Mouse (Mus musculus) liver, adult 2 months (tissue): ENCODE data around the gene Eif2b1. TPM values are rescaled to one million over a fixed set of nuclear protein-coding genes. Genes with fewer than 3 reads are reported as not detected.
A peak's percentile ranks its signal among the peaks of the same experiment; 100 is the strongest.

Source experiments
- DNase-seq: peaks from one replicate; pipeline ENCODE4 v3.0.0-alpha.2; 2011; ENCODE audit warnings: low read depth, low spot score; ENCODE audit errors: extremely low read depth
- H3K27ac ChIP-seq: fragments of 200-500 bp; replicated peaks from 2 replicates; pipeline ENCODE4 v1.5.1; 2012; ENCODE audit warnings: low read depth, mild to moderate bottlenecking, control low read depth, inconsistent platforms, low read length; ENCODE audit not compliant: insufficient read depth
- H3K27me3 ChIP-seq: fragments of 200-500 bp; 2 replicates; pipeline ENCODE4 v1.6.1; 2012; ENCODE audit warnings: mild to moderate bottlenecking, moderate library complexity, low read length, inconsistent platforms; ENCODE audit not compliant: control insufficient read depth, insufficient read depth
- H3K36me3 ChIP-seq: fragments of 200-500 bp; 2 replicates; pipeline ENCODE4 v1.6.1; 2012; ENCODE audit warnings: low read length, inconsistent platforms; ENCODE audit not compliant: control insufficient read depth, insufficient read depth
- H3K4me1 ChIP-seq: fragments of 200-500 bp; 2 replicates; pipeline ENCODE4 v1.6.1; 2011; ENCODE audit warnings: low read length; ENCODE audit not compliant: control insufficient read depth, insufficient read depth
- H3K4me3 ChIP-seq: fragments of 200-500 bp; 2 replicates; pipeline ENCODE4 v1.5.1; 2011; ENCODE audit warnings: low read depth, mild to moderate bottlenecking, control low read depth, low read length, moderate library complexity; ENCODE audit not compliant: insufficient read depth
- H3K79me2 ChIP-seq: fragments of 200-500 bp; 2 replicates; pipeline ENCODE4 v1.6.1; 2012; ENCODE audit warnings: inconsistent platforms, mild to moderate bottlenecking, low read length, moderate library complexity; ENCODE audit not compliant: control insufficient read depth, insufficient read depth
- H3K9ac ChIP-seq: fragments of 200-500 bp; 2 replicates; pipeline ENCODE4 v1.6.1; 2012; ENCODE audit warnings: low read depth, mild to moderate bottlenecking, control low read depth, inconsistent platforms, low read length
- CTCF ChIP-seq: fragments of 200-500 bp; IDR thresholded peaks from 2 replicates; pipeline ENCODE4 v1.5.1; 2011; ENCODE audit warnings: low read depth, low read length, control low read depth
- POLR2A ChIP-seq: fragments of 200-500 bp; IDR thresholded peaks from 2 replicates; pipeline ENCODE4 v1.6.1; 2011; ENCODE audit warnings: low read length, control low read depth; ENCODE audit not compliant: insufficient read depth; ENCODE audit errors: extremely low read depth
- WGBS: fragments of 180-500 bp; shearing (Covaris S2); methylation state at CpG from one replicate; pipeline ENCODE4 v1.1.7; 2018; 5-methylcytosine and 5-hydroxymethylcytosine counted together
- polyA plus RNA-seq: library from polyadenylated mRNA; depleted of rRNA; stranded (reverse); fragments of >200 nt; gene quantifications from 2 replicates; pipeline ENCODE4 v1.2.3, GENCODE M21; 2012
- total RNA-seq: library from RNA; depleted of rRNA; stranded (reverse); fragments of >200 nt; gene quantifications from 2 replicates; pipeline ENCODE4 v1.2.3, GENCODE M21; 2014

Gene Eif2b1
- total and polyA plus RNA-seq, 2 experiments: 10.5 to 13.2 TPM

GRCm38 (mm10) chr5:124592768-124593167, 13.8 kb upstream of the Eif2b1 start:
- peaks cover 23% of the 10 kb centered on the region for H3K36me3 ChIP-seq
- 96% methylated on average over 3 of the region's 3 CpGs for WGBS
- DNase-seq: no peak

GRCm38 (mm10) chr5:124582515-124582914, 3.6 kb upstream of the Eif2b1 start:
- Histone ChIP-seq H3K27me3 (no peaks in the 10 kb centered on the region), H3K79me2 (peaks cover 9% of the 10 kb centered on the region; the same call in 1 of the 2 replicates), H3K4me1 (peaks cover 9% of the 10 kb centered on the region), H3K4me3 (no peak overlapping the region), H3K36me3 (peaks cover 14% of the 10 kb centered on the region; the same call in 1 of the 2 replicates), H3K9ac (no peak overlapping the region), H3K27ac (no peak overlapping the region)
- DNase-seq: peak; percentile 51
- TF ChIP-seq POLR2A (no peak), CTCF (no peak)
- 28% methylated on average over 5 of the region's 5 CpGs for WGBS

More at GRCm38 (mm10) chr5:124592768-124593167, 13.8 kb upstream of the Eif2b1 start:
- no peaks in the 10 kb centered on the region for H3K4me1 ChIP-seq
- TF ChIP-seq CTCF: no peak
- no peak for TF ChIP-seq POLR2A
- H3K9ac ChIP-seq: no peak overlapping the region
- H3K27ac ChIP-seq: no peak overlapping the region
- H3K4me3 ChIP-seq: no peak overlapping the region
- no peaks in the 10 kb centered on the region for H3K27me3 ChIP-seq
- H3K79me2 ChIP-seq: no peaks in the 10 kb centered on the region

- WGBS: 88% methylated on average over 7 of the region's 7 CpGs
- DNase-seq: no peak
- no peak for TF ChIP-seq POLR2A
- TF ChIP-seq CTCF: no peak
Measured at GRCm38 (mm10) chr5:124575467-124575866, 3.5 kb downstream of the Eif2b1 start.

GRCm38 (mm10) chr5:124571068-124571467, 7.9 kb downstream of the Eif2b1 start:
- Histone ChIP-seq H3K36me3 (peaks cover 46% of the 10 kb centered on the region), H3K27ac (no peak overlapping the region), H3K9ac (no peak overlapping the region), H3K79me2 (no peaks in the 10 kb centered on the region), H3K27me3 (no peaks in the 10 kb centered on the region), H3K4me3 (no peak overlapping the region), H3K4me1 (no peaks in the 10 kb centered on the region)
- whole genome bisulfite sequencing: 86% methylated on average over 12 of the region's 12 CpGs
- TF ChIP-seq CTCF (no peak), POLR2A (no peak)
- no peak for DNase-seq

More at GRCm38 (mm10) chr5:124575467-124575866, 3.5 kb downstream of the Eif2b1 start:
- Histone ChIP-seq H3K4me3 (no peak overlapping the region), H3K9ac (no peak overlapping the region), H3K4me1 (peaks cover 7% of the 10 kb centered on the region), H3K79me2 (peaks cover 7% of the 10 kb centered on the region; the same call in 1 of the 2 replicates), H3K36me3 (peaks cover 34% of the 10 kb centered on the region), H3K27me3 (no peaks in the 10 kb centered on the region), H3K27ac (no peak overlapping the region)

- DNase-seq: no peak
- Histone ChIP-seq H3K27ac (no peak overlapping the region), H3K36me3 (peaks cover 15% of the 10 kb centered on the region), H3K27me3 (no peaks in the 10 kb centered on the region), H3K4me3 (no peak overlapping the region), H3K9ac (no peak overlapping the region), H3K4me1 (peaks cover 4% of the 10 kb centered on the region; the same call in 1 of the 2 replicates), H3K79me2 (no peaks in the 10 kb centered on the region)
- no peak for TF ChIP-seq POLR2A
- no peak for TF ChIP-seq CTCF
- WGBS: 66% methylated on average over 1 of the region's 1 CpGs
Measured at GRCm38 (mm10) chr5:124555145-124555544, 23.8 kb downstream of the Eif2b1 start.

GRCm38 (mm10) chr5:124553607-124554006, 25.3 kb downstream of the Eif2b1 start:
- no peak overlapping the region for H3K9ac ChIP-seq
- TF ChIP-seq POLR2A (no peak), CTCF (no peak)
- no peak overlapping the region for H3K4me3 ChIP-seq
- peaks cover 8% of the 10 kb centered on the region for H3K36me3 ChIP-seq
- no peak overlapping the region for H3K27ac ChIP-seq
- no peaks in the 10 kb centered on the region for H3K79me2 ChIP-seq
- no peaks in the 10 kb centered on the region for H3K27me3 ChIP-seq
- peaks cover 4% of the 10 kb centered on the region; the same call in 1 of the 2 replicates for H3K4me1 ChIP-seq
- no peak for DNase-seq
- 70% methylated on average over 6 of the region's 6 CpGs for WGBS
